Comparison of ENCODE assay signal across 9 mouse cellular contexts in genomic region chr6:70812526-70812895, GRCm38 (mm10). TPM values are rescaled to one million over a fixed set of nuclear protein-coding genes. Genes with fewer than 3 reads are reported as not detected.
DNase-seq lines count a peak whose midpoint lies in the region; ATAC-seq and TF ChIP-seq lines count a peak whose summit lies in the region.
"Had no signal": no experiment of that assay in that cellular context is flagged by ENCODE, and none has a peak within 500 bp of the region (broad histone marks: within the 10 kb centered on the region; RNA-seq: fewer than 3 reads in every experiment).

No protein-coding gene starts in this region.

- dilution Hi-C loops in CH12.LX (cut with MboI; ENCODE audit: extremely low pct_ligation_motif_present, extremely low pct_unique_long_range_greater_than_20kb, low sequenced_read_pairs) = no loop called here

- WGBS in liver, embryonic 13.5 days (ENCODE audit: insufficient replicate concordance) = 42% methylated on average over 4 of the region's 4 CpGs

- no peak for TF ChIP-seq CTCF in CH12.LX (conservative IDR thresholded peaks at IDR 0.05 in 1 of 2, IDR thresholded peaks at IDR 0.05 in 1 of 2; ENCODE audit: low read depth in 2 of 2, low read length in 2 of 2)
- no peak for TF ChIP-seq CTCF in embryonic fibroblast, embryonic 13.5 days (IDR thresholded peaks at IDR 0.05; ENCODE audit: borderline replicate concordance, insufficient read depth, low read length)
- TF ChIP-seq CTCF in left cerebral cortex, adult 2 months (IDR thresholded peaks at IDR 0.05) = no peak

- no peaks in the 10 kb centered on the region for H3K36me3 ChIP-seq in liver, embryonic 13.5 days
- H3K36me3 ChIP-seq in CH12.LX (replicated peaks in 1 of 2; ENCODE audit: control insufficient read depth in 1 of 2, insufficient read depth in 1 of 2, low read length in 1 of 2) = no peaks in the 10 kb centered on the region
- H3K36me3 ChIP-seq: midbrain, embryonic 12.5 days had no signal

- H3K4me2 ChIP-seq in liver, embryonic 13.5 days = no peak overlapping the region
- H3K4me2 ChIP-seq in CH12.LX (ENCODE audit: insufficient read depth, low read depth, poor library complexity, severe bottlenecking) = 0 out of 2 replicates have a peak overlapping the region, but pooled peaks have one; percentile 22
- H3K4me2 ChIP-seq: midbrain, embryonic 12.5 days had no signal

- ATAC-seq in liver, embryonic 13.5 days (ENCODE audit: low read depth) = no peak

- H3K4me3 ChIP-seq in liver, embryonic 13.5 days (replicated peaks) = no peak overlapping the region
- no peak overlapping the region for H3K4me3 ChIP-seq in CH12.LX (replicated peaks in 1 of 3; ENCODE audit: low read depth in 2 of 3, low read length in 2 of 3, poor library complexity in 1 of 3)
- H3K4me3 ChIP-seq in embryonic fibroblast, embryonic 13.5 days (ENCODE audit: insufficient read depth, low read length) = no peak overlapping the region
- no peak overlapping the region for H3K4me3 ChIP-seq in left cerebral cortex, adult 2 months
- H3K4me3 ChIP-seq: midbrain, embryonic 12.5 days had no signal

- H3K79me2 ChIP-seq in CH12.LX (replicated peaks; ENCODE audit: control insufficient read depth, extremely low read depth, insufficient read depth, poor library complexity, severe bottlenecking) = no peaks in the 10 kb centered on the region

- H3K27me3 ChIP-seq in liver, embryonic 13.5 days = no peaks in the 10 kb centered on the region
- no peaks in the 10 kb centered on the region for H3K27me3 ChIP-seq in CH12.LX (replicated peaks)
- H3K27me3 ChIP-seq: midbrain, embryonic 12.5 days had no signal

- no peak for TF ChIP-seq EP300 in CH12.LX (IDR thresholded peaks at IDR 0.05; ENCODE audit: low read length)

- no peak; the same call in 1 of the 2 replicates for TF ChIP-seq RAD21 in CH12.LX (IDR thresholded peaks at IDR 0.05; ENCODE audit: low read depth, low read length)

- no peaks in the 10 kb centered on the region for H3K9me3 ChIP-seq in liver, embryonic 13.5 days (replicated peaks)
- H3K9me3 ChIP-seq in CH12.LX (replicated peaks; ENCODE audit: low read length) = no peaks in the 10 kb centered on the region
- H3K9me3 ChIP-seq: midbrain, embryonic 12.5 days had no signal

- peak overlapping the region; percentile 15 for H3K9ac ChIP-seq in liver, embryonic 13.5 days
- peak overlapping the region; percentile 51; the same call in 1 of the 2 replicates for H3K9ac ChIP-seq in CH12.LX (ENCODE audit: insufficient read depth, low read depth)
- H3K9ac ChIP-seq: midbrain, embryonic 12.5 days had no signal

- in situ Hi-C loops in CH12.LX (cut with MboI; ENCODE audit: low pct_ligation_motif_present, low pct_unique_long_range_greater_than_20kb, low sequenced_read_pairs) = loop anchor here (25.0 kb wide), 1 partner anchor 325 kb away; the partner anchor contains the start of gene Thnsl2

- no peak for TF ChIP-seq POLR2A in CH12.LX (IDR thresholded peaks at IDR 0.05; ENCODE audit: low read depth, low read length)
- TF ChIP-seq POLR2A in embryonic fibroblast, embryonic 13.5 days (IDR thresholded peaks at IDR 0.05; ENCODE audit: low read depth, low read length) = no peak

- intact Hi-C loops in left cerebral cortex, adult 2 months (cut with DNase I) = loop anchor here (1.0 to 2.0 kb wide), 2 partner anchors 69 to 108 kb away; no protein-coding TSS in a partner anchor

- no peak overlapping the region for H3K27ac ChIP-seq in liver, embryonic 13.5 days
- H3K27ac ChIP-seq in CH12.LX (ENCODE audit: insufficient read depth, low read depth) = no peak overlapping the region
- peak overlapping the region; percentile 88 for H3K27ac ChIP-seq in embryonic fibroblast, embryonic 13.5 days (ENCODE audit: insufficient read depth, low read length)
- no peak overlapping the region for H3K27ac ChIP-seq in left cerebral cortex, adult 2 months
- H3K27ac ChIP-seq: midbrain, embryonic 12.5 days had no signal

- H3K4me1 ChIP-seq in liver, embryonic 13.5 days (replicated peaks) = peaks cover 14% of the 10 kb centered on the region
- peaks cover 20 to 32% of the 10 kb centered on the region in 2 experiments for H3K4me1 ChIP-seq in CH12.LX (ENCODE audit: control insufficient read depth in 1 of 2, insufficient read depth in 2 of 2)
- peaks cover 6% of the 10 kb centered on the region for H3K4me1 ChIP-seq in embryonic fibroblast, embryonic 13.5 days (ENCODE audit: control insufficient read depth, insufficient read depth, low read length)
- H3K4me1 ChIP-seq: midbrain, embryonic 12.5 days had no signal

- DNase-seq in liver, embryonic 13.5 days = no peak
- DNase-seq in liver = no peak
- peak; percentile 37 for DNase-seq in CH12.LX (ENCODE audit: extremely low read depth)
- DNase-seq in kidney, postnatal 14 days = peak; percentile 82
- DNase-seq in embryo, embryonic 9.5 days (ENCODE audit: extremely low spot score) = no peak
- no peak for DNase-seq in frontal cortex, postnatal 10 days (ENCODE audit: low spot score in 2 of 2)
- DNase-seq in left cerebral cortex, adult 2 months (ENCODE audit: extremely low spot score in 1 of 2, low spot score in 2 of 2) = no peak

TF ChIP-seq in CH12.LX, 34 proteins besides CTCF, POLR2A, EP300 and RAD21:
- TF ChIP-seq TCF12 (IDR thresholded peaks at IDR 0.05; ENCODE audit: low read depth, low read length) (no peak), BHLHE40 (IDR thresholded peaks at IDR 0.05; ENCODE audit: low read depth, low read length) (0 out of 2 replicates have a peak, but pooled peaks have one; percentile 3)

RNA-seq across cellular contexts. Expression of gene Rpia, which starts 20.5 kb away (rescaled TPM):
- polyA plus RNA-seq in liver, embryonic 13.5 days (2015; fragmentation: Nextera tagmentation; extraction: Ambion mirVana) = 3.7 and 4.5 TPM in 2 replicates
- total RNA-seq in CH12.LX (2012; rRNA removed) = 55.7 and 76.1 TPM in 2 replicates
- total RNA-seq in CH12.LX (2014; rRNA removed) = 61.8 and 65.1 TPM in 2 replicates
- polyA plus RNA-seq in CH12.LX (2012; ENCODE audit: insufficient read length, low read depth) = 57.8 and 68.9 TPM in 2 replicates
- 7.8 TPM in 2 replicates for polyA plus RNA-seq in embryonic fibroblast, embryonic 13.5 days (2011; ENCODE audit: insufficient read length, low read depth, missing spikeins)
- total RNA-seq in left cerebral cortex, adult 2 months (2021) = 10 to 100 TPM; 13.1 to 14.0 TPM

RNA-seq across cellular contexts. Expression of gene Eif2ak3, which starts 31.8 kb away (rescaled TPM):
- polyA plus RNA-seq in liver, embryonic 13.5 days (2015; fragmentation: Nextera tagmentation; extraction: Ambion mirVana) = 3.4 and 3.5 TPM in 2 replicates
- total RNA-seq in CH12.LX (2012; rRNA removed) = 38.9 and 39.5 TPM in 2 replicates
- 23.1 and 24.9 TPM in 2 replicates for total RNA-seq in CH12.LX (2014; rRNA removed)
- 21.2 and 26.2 TPM in 2 replicates for polyA plus RNA-seq in CH12.LX (2012; ENCODE audit: insufficient read length, low read depth)
- polyA plus RNA-seq in embryonic fibroblast, embryonic 13.5 days (2011; ENCODE audit: insufficient read length, low read depth, missing spikeins) = 21.7 and 23.8 TPM in 2 replicates
- 10 to 100 TPM; 25.3 to 28.6 TPM for total RNA-seq in left cerebral cortex, adult 2 months (2021)

Comparison
In these comparisons a context has a peak if more than half of its experiments do, and no peak if none do; other contexts are left out.
1. DNase-seq: peak in CH12.LX (single experiment) and kidney, postnatal 14 days (single experiment); none in liver, embryonic 13.5 days (single experiment), liver (single experiment), embryo, embryonic 9.5 days (single experiment), frontal cortex, postnatal 10 days (0 of 2) and left cerebral cortex, adult 2 months (0 of 2).